Mouse (Mus musculus): ENCODE data around the gene Tns1.

The Tns1 gene

DNA sequence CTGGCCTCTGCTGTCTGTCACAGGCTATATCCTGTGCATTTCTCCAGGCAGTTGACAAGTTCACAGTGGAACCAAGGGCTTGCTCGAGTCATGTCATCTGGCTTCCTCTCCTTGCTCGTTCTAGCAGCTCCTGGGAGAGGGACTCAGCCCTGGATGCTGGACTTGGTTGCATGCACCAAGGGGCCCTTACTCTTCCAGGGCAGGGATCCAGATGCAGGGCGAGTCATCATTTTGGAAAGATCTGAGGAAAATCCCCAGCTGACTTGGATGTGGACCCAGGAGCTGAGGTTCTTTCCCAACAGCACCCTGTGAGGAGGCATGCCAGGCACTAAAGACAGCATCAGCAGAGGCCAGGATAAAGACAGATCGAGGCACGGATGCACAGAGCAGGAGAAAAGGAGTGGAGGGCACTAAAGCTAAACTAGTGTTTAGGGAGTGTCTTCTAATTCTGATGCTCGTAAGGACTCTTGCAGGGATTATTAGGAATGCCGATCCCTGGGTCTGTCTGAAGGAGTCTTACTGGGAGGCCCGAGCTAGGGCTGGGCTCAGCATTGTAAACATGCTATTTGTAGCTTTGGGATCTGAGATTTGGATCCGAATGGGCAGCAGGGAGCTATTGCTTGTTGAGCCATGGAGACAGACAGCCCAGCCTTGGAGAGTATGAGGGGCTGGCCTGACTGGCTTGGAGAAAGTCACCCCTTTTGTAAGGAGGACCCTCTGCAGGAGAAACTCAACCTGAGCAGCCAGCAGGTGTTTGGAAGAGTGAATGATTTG is 165.9 kb downstream of the Tns1 start:
- peak in 1 of 2 experiments; percentile 68 for DNase-seq (ENCODE audit: low spot score in 2 of 2)

DNA sequence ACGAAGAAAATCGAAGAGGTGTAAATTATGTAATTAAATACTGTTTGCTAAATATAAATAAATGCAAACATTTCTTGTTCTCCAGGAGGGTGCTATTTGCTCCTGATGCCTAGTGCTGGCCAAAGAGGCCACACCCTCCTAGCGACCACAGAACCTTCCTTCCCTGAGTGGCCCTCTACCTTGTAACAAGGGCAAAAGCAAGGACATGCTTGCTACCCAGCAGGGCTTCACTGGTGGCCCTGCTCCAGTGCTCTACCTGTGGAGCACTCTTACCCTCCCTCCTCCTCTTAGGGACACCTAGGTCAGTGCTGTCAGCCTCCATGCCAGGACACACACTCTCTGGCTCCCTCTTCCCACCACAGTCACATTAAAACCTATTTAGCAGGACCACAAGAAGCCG is 166.8 kb downstream of the Tns1 start:
- DNase-seq (ENCODE audit: low spot score in 2 of 2) = no peak

DNA sequence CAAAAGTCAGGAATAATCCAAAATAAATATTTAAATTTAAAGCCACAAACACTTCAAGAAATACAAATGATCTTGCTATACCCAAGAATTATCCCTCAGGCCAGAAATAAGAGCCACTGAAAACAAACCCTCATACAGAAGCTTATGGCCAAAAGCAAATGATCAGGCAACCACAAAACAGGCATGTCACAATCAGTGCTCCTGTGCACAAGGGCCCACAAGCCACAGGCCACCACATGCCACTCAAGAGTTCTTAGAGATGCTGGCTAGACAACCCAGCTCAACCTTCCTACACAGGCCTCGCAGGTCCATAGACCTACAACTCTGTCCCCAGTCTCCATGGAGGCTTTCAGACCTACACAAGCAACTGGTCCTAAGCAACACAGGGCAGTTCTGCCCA is 167.9 kb downstream of the Tns1 start:
- DNase-seq (ENCODE audit: low spot score in 2 of 2) = no peak

DNA sequence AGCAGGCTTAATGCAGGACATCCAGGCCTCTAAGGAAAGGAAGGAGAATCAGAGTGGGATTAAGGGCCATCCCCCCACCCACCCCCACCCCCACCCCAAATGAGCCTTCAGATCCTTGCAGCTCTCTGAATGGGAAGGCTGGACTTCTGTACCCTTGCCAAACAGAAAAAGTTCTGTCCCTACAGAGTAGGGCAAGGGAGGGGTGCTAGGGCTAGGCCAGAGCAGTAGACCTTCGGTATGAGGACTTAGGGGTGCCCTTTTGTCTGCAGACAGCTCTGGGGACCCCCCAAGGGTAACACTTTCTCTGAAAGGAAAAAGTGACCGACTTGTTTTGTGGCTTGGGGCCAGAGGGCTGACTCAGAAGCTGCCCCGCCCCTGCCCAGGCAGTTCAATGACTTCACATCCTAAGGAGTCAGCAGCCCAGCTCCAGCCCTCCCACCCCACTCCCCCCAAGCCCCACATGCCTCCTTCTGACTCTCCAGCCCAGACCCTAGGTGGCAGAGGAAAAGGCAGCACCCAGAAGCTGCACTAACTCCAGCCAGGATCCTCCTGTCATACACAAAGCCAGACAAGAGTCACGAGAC is 168.9 kb downstream of the Tns1 start:
- peak; percentile 57 to 64 for DNase-seq (ENCODE audit: low spot score in 2 of 2)

DNA sequence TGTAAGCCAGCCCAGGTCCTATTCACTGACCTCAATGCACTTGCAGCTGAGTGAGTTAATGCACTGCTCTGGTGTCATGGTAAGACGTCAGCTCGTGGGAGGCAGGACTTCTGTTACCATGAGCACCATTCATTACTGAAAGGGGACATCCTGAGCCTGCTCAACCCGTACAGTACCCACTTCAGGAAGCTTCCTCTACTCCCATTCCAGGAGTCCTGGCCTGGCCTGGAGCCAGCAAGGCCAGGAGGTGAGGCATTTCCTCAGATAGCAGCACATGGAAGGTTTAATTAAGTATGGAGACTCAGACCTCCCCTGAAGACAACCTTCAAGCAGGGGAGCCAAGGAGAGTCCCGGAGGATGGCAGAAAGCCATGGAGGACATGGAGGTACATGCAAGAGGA is 169.6 kb downstream of the Tns1 start:
- DNase-seq (ENCODE audit: low spot score in 2 of 2) = no peak

- no peak for DNase-seq (ENCODE audit: low spot score in 2 of 2)
Measured at GRCm38 (mm10) chr1:73954015-73954408, 170.2 kb downstream of the Tns1 start.

- DNase-seq (ENCODE audit: low spot score in 2 of 2) = no peak
Measured at GRCm38 (mm10) chr1:73953317-73954014, 170.8 kb downstream of the Tns1 start.

GRCm38 (mm10) chr1:73952598-73952997 is 171.7 kb downstream of the Tns1 start:
- no peak for DNase-seq (ENCODE audit: low spot score in 2 of 2)

GRCm38 (mm10) chr1:73951178-73951577 is 173.1 kb downstream of the Tns1 start:
- DNase-seq (ENCODE audit: low spot score in 2 of 2) = no peak

DNA sequence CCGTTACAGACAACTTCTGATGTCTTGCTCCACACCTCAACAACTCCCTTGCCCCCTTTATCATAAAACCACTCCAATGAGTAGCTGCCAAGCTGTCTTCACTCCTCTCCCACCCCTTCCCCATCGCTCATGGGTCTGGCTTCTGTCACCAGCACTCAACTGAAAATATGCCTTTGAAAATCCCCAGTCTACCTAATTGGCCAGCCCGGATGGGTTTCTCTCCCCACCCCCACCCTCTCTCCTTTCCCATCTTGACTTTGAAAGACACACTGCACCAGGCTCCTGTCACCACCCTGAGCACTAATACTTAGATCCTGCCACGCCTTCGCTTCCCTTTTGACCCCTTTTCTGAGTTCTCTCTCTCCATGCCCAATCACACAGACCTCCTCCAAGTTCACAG is 175.5 kb downstream of the Tns1 start:
- no peak for DNase-seq (ENCODE audit: low spot score in 2 of 2)

GRCm38 (mm10) chr1:73947525-73948304 is 176.5 kb downstream of the Tns1 start:
- DNase-seq (ENCODE audit: low spot score in 2 of 2) = no peak

- DNase-seq (ENCODE audit: low spot score in 2 of 2) = no peak
Measured at GRCm38 (mm10) chr1:73946701-73947100, 177.5 kb downstream of the Tns1 start.

DNA sequence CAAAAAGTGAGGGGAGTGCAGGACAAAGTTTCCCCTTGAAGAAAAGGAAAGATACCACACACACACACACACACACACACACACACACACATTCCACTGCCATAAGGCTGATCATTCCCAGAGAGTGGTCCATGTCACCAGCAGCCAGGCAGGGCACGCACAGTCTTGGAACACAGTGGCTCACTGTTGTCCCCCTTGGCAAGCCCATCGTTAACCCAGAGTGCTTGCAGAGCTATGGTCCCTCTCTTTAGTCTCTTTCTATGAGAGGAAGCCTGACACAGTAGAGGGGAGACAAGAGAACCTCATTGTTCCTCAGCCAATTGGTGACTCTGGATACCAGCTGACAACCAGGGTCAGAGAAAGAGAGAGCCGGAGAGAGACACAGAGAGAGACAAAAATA is 179.9 kb downstream of the Tns1 start:
- DNase-seq (ENCODE audit: low spot score in 2 of 2) = no peak

DNA sequence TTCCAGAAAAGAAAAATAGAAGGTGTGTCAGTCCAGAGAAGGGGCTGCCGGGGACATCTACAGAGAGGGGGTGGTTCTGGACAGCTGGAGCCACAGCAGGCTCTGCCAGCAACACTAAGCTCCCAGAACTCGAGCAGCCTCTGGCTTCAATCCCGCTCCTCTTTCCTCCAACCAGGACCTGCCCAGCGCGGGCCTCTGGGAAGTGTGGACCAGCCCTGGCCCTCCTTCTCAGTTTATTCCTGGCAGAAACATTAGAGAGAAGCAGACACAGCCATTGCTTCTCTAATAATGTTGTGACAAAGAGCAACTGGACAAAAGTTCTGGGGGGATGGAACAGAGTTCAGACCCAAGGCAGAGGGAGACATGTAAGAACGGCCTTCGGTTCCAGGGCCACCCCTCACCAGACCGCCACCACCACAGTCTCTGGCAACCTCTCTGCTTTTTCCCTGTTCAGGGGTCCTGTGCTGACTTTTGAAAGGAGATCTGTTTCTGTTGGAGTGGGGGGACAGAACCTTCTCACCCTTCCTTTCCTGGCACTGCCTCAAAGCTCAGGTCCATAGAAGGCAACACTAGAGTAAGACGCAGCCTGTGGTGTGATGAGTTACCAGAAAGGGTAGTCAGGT is 180.5 kb downstream of the Tns1 start:
- DNase-seq (ENCODE audit: low spot score in 2 of 2) = peak in 1 of 2 experiments; percentile 76

GRCm38 (mm10) chr1:73943255-73943654 is 181.0 kb downstream of the Tns1 start:
- no peak for DNase-seq (ENCODE audit: low spot score in 2 of 2)

DNA sequence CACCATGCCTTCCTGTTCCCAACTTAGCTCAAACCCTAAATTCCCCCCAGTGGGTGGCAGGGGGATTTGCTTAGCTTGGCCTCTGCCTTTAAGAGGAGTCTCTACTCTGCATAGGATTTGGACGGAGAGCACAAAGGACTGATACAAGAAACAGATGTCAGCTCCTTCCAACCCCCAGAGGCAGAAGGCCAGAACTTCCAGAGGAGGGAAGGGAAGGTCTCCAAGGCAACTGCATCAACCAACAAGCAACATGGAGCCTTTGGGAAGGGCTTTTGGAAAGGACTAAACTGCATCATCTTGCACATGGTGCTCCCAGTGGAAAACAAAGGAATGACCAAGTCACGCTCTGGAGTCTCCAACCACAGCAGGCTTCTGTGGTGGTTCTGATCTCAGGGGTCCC is 182.0 kb downstream of the Tns1 start:
- peak in 1 of 2 experiments; percentile 57 for DNase-seq (ENCODE audit: low spot score in 2 of 2)

DNA sequence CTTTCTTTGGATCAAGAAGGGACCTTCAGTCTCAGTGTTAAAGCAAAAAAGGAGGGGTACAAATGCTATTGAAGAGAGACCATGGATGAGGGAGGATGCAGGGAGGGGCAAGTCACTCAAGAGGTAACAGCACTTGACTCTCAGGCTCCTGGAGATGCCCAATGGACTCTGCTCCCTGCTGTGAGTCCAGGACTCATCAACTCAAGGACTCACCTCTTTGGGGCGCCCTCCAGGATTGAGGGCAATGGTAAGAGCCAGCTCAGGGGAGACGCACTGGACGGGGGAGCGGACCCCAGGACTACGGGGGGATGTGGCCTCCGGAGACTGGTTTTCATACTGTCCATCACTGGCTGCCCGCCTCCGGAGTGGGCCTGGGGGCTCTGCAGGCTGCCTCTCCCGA is 182.6 kb downstream of the Tns1 start:
- no peak for DNase-seq (ENCODE audit: low spot score in 2 of 2)

GRCm38 (mm10) chr1:73940491-73941204 is 183.6 kb downstream of the Tns1 start:
- no peak for DNase-seq (ENCODE audit: low spot score in 2 of 2)

- no peak for DNase-seq (ENCODE audit: low spot score in 2 of 2)
Measured at GRCm38 (mm10) chr1:73938597-73938996, 185.7 kb downstream of the Tns1 start.

DNA sequence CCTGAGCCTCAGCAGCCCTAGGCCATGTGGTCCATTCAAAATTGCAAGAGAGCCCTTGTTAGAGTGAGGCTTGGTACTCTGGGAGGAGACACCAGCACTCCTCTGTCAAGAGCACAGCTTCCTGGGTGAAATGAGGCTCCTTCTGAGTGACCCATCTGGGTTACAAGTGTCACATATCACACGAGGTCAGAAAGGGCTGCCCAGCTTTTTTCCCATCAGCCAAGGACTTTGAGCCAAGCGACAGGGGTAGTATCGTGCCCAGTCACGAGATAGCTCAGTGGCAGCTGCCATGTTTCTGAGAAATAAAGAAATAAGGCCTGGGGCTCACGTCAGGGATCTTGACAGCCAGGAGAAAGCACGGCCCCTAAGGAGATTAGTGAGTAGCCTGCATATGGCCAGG is 186.4 kb downstream of the Tns1 start:
- no peak for DNase-seq (ENCODE audit: low spot score in 2 of 2)

DNA sequence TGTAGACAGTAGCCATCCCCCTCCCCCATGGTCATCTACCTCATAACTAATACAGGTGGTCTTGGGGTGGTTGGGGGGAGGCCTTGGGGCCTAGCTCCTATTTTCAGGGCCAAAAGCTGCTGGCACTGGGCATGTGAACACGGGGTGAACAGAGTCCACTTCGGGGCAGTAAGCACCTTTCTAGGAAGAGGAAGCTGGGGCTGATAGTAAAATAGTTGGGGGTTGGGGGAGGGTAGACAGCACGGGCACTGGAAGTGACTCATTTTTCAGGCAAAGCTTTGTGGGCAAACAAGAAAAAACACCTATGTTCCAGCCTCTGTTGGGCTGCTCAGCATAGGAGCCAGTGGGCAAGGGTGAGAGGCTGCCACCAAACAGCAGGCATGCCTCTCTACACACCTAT is 187.7 kb downstream of the Tns1 start:
- DNase-seq (ENCODE audit: low spot score in 2 of 2) = no peak

Data from urinary bladder, adult 18-20 months (tissue).